Mouse (Mus musculus) CH12.LX (cell line): ENCODE data around the gene Khnyn. TPM values are rescaled to one million over a fixed set of nuclear protein-coding genes. Genes with fewer than 3 reads are reported as not detected.

Experiments
- DNase-seq: peaks from one replicate; pipeline ENCODE4 v3.0.0-alpha.2; 2013; ENCODE audit errors: extremely low read depth
- H3K27ac ChIP-seq: 2 replicates; pipeline ENCODE4 v1.5.1; 2012; ENCODE audit warnings: low read depth, mild to moderate bottlenecking, control low read depth, moderate library complexity; ENCODE audit not compliant: insufficient read depth
- H3K27me3 ChIP-seq: replicated peaks from 2 replicates; pipeline ENCODE3; 2012; ENCODE audit warnings: inconsistent platforms
- H3K36me3 ChIP-seq, 2 experiments: replicated peaks in 1 of 2; 2 replicates each; pipeline versions ENCODE3 to v1.6.1; 2012; ENCODE audit warnings: inconsistent platforms in 1 of 2, low read length in 1 of 2, mild to moderate bottlenecking in 1 of 2, mixed read lengths in 1 of 2, moderate library complexity in 1 of 2; ENCODE audit not compliant: control insufficient read depth in 1 of 2, insufficient read depth in 1 of 2
- H3K4me1 ChIP-seq, 2 experiments: 2 replicates each; pipeline ENCODE4 v1.6.1; 2012; ENCODE audit warnings: inconsistent platforms in 1 of 2, moderate library complexity in 1 of 2; ENCODE audit not compliant: insufficient read depth in 2 of 2, control insufficient read depth in 1 of 2
- H3K4me2 ChIP-seq: 2 replicates; pipeline ENCODE4 v1.6.1; 2012; ENCODE audit warnings: low read depth, mild to moderate bottlenecking, control low read depth; ENCODE audit not compliant: poor library complexity, insufficient read depth, severe bottlenecking
- H3K4me3 ChIP-seq, 3 experiments: fragments of 150-350 bp in 1 of 3; sonication (generic) in 1 of 3; replicated peaks in 1 of 3; 2 replicates each; pipeline versions ENCODE3 to v1.5.1; 2011 to 2012; ENCODE audit warnings: low read depth in 2 of 3, low read length in 2 of 3, mild to moderate bottlenecking in 2 of 3, moderate library complexity in 2 of 3, control low read depth in 1 of 3, improper control_type of control experiment in 1 of 3, inconsistent platforms in 1 of 3, mixed read lengths in 1 of 3; ENCODE audit not compliant: poor library complexity in 1 of 3
- H3K79me2 ChIP-seq: replicated peaks from 2 replicates; pipeline ENCODE4 v1.6.1; 2012; ENCODE audit warnings: mild to moderate bottlenecking, moderate library complexity; ENCODE audit not compliant: control insufficient read depth, poor library complexity, insufficient read depth, severe bottlenecking; ENCODE audit errors: extremely low read depth
- H3K9ac ChIP-seq: 2 replicates; pipeline ENCODE4 v1.6.1; 2012; ENCODE audit warnings: low read depth, mild to moderate bottlenecking, control low read depth, moderate library complexity; ENCODE audit not compliant: insufficient read depth
- H3K9me3 ChIP-seq: replicated peaks from 2 replicates; pipeline ENCODE3; 2012; ENCODE audit warnings: low read length, inconsistent platforms, mixed read lengths
- CHD1 ChIP-seq: IDR thresholded peaks from 2 replicates; pipeline ENCODE4 v1.6.1; 2012; ENCODE audit warnings: low read depth, low read length, improper control_type of control experiment, inconsistent platforms
- CHD2 ChIP-seq: IDR thresholded peaks from 2 replicates; pipeline ENCODE4 v1.6.1; 2011; ENCODE audit warnings: low read length, improper control_type of control experiment
- CTCF ChIP-seq, 2 experiments: IDR thresholded peaks in 1 of 2; conservative IDR thresholded peaks in 1 of 2; 2 replicates each; pipeline ENCODE4 v1.5.1; 2011 to 2012; ENCODE audit warnings: low read depth in 2 of 2, low read length in 2 of 2, improper control_type of control experiment in 1 of 2, inconsistent platforms in 1 of 2, mild to moderate bottlenecking in 1 of 2, moderate library complexity in 1 of 2
- E2F4 ChIP-seq: IDR thresholded peaks from 2 replicates; pipeline ENCODE4 v1.6.1; 2011; ENCODE audit warnings: low read depth, low read length, improper control_type of control experiment; ENCODE audit not compliant: insufficient replicate concordance
- ELF1 ChIP-seq: IDR thresholded peaks from 2 replicates; pipeline ENCODE4 v1.6.1; 2014; ENCODE audit warnings: low read depth, mild to moderate bottlenecking, inconsistent platforms, low read length, improper control_type of control experiment
- EP300 ChIP-seq: IDR thresholded peaks from 2 replicates; pipeline ENCODE4 v1.6.1; 2011; ENCODE audit warnings: low read length, improper control_type of control experiment
- ETS1 ChIP-seq: conservative IDR thresholded peaks from 2 replicates; pipeline ENCODE4 v1.6.1; 2012; ENCODE audit warnings: low read depth, mild to moderate bottlenecking, inconsistent platforms, low read length, improper control_type of control experiment, moderate library complexity
- HCFC1 ChIP-seq: IDR thresholded peaks from 2 replicates; pipeline ENCODE4 v1.6.1; 2012; ENCODE audit warnings: low read depth, mild to moderate bottlenecking, inconsistent platforms, low read length, improper control_type of control experiment
- IRF4 ChIP-seq: IDR thresholded peaks from 2 replicates; pipeline ENCODE4 v1.6.1; 2014; ENCODE audit warnings: low read depth, mild to moderate bottlenecking, inconsistent platforms, low read length, improper control_type of control experiment
- JUND ChIP-seq: conservative IDR thresholded peaks from 2 replicates; pipeline ENCODE4 v1.6.1; 2011; ENCODE audit warnings: low read depth, low read length, improper control_type of control experiment
- KAT2A ChIP-seq: IDR thresholded peaks from 2 replicates; pipeline ENCODE4 v1.6.1; 2012; ENCODE audit warnings: low read length, improper control_type of control experiment, inconsistent platforms; ENCODE audit not compliant: insufficient replicate concordance
- MAFK ChIP-seq: IDR thresholded peaks from 2 replicates; pipeline ENCODE4 v1.6.1; 2011; ENCODE audit warnings: low read length, improper control_type of control experiment; ENCODE audit not compliant: insufficient replicate concordance
- MEF2A ChIP-seq: IDR thresholded peaks from 2 replicates; pipeline ENCODE4 v1.6.1; 2014; ENCODE audit warnings: low read depth, mild to moderate bottlenecking, inconsistent platforms, low read length, improper control_type of control experiment, borderline replicate concordance
- MXI1 ChIP-seq: IDR thresholded peaks from 2 replicates; pipeline ENCODE4 v1.6.1; 2011; ENCODE audit warnings: mild to moderate bottlenecking, low read depth, low read length, improper control_type of control experiment
- NELFE ChIP-seq: IDR thresholded peaks from 2 replicates; pipeline ENCODE4 v1.6.1; 2011; ENCODE audit warnings: low read depth, low read length, improper control_type of control experiment
- NRF1 ChIP-seq: IDR thresholded peaks from 2 replicates; pipeline ENCODE4 v1.6.1; 2014; ENCODE audit warnings: low read depth, mild to moderate bottlenecking, inconsistent platforms, low read length, improper control_type of control experiment, moderate library complexity
- PAX5 ChIP-seq: IDR thresholded peaks from 2 replicates; pipeline ENCODE4 v1.6.1; 2012; ENCODE audit warnings: low read length, inconsistent platforms, mixed read lengths
- POLR2AphosphoS2 ChIP-seq: IDR thresholded peaks from 2 replicates; pipeline ENCODE4 v1.6.1; 2011; ENCODE audit warnings: low read depth, low read length, improper control_type of control experiment
- RAD21 ChIP-seq: IDR thresholded peaks from 2 replicates; pipeline ENCODE4 v1.6.1; 2011; ENCODE audit warnings: low read depth, mild to moderate bottlenecking, low read length, improper control_type of control experiment, moderate library complexity
- RCOR1 ChIP-seq: conservative IDR thresholded peaks from 2 replicates; pipeline ENCODE4 v1.6.1; 2012; ENCODE audit warnings: low read depth, mild to moderate bottlenecking, inconsistent platforms, low read length, improper control_type of control experiment
- SIN3A ChIP-seq: IDR thresholded peaks from 2 replicates; pipeline ENCODE4 v1.6.1; 2012; ENCODE audit warnings: low read length, improper control_type of control experiment, inconsistent platforms
- TBP ChIP-seq: conservative IDR thresholded peaks from 2 replicates; pipeline ENCODE4 v1.6.1; 2011; ENCODE audit warnings: low read depth, low read length, improper control_type of control experiment
- TCF12 ChIP-seq: IDR thresholded peaks from 2 replicates; pipeline ENCODE4 v1.6.1; 2014; ENCODE audit warnings: low read depth, mild to moderate bottlenecking, inconsistent platforms, low read length, improper control_type of control experiment
- UBTF ChIP-seq: IDR thresholded peaks from 2 replicates; pipeline ENCODE4 v1.6.1; 2012; ENCODE audit warnings: low read depth, mild to moderate bottlenecking, inconsistent platforms, low read length, improper control_type of control experiment, moderate library complexity
- ZC3H11A ChIP-seq: IDR thresholded peaks from 2 replicates; pipeline ENCODE4 v1.6.1; 2012; ENCODE audit warnings: low read depth, mild to moderate bottlenecking, inconsistent platforms, low read length, improper control_type of control experiment
- ZMIZ1 ChIP-seq: IDR thresholded peaks from 2 replicates; pipeline ENCODE4 v1.6.1; 2012; ENCODE audit warnings: low read depth, mild to moderate bottlenecking, inconsistent platforms, low read length, improper control_type of control experiment
- ZNF384 ChIP-seq: IDR thresholded peaks from 2 replicates; pipeline ENCODE4 v1.6.1; 2012; ENCODE audit warnings: low read depth, low read length, improper control_type of control experiment, inconsistent platforms
- dilution Hi-C: fragments of 300-500 bp; cut with MboI; formaldehyde crosslinking; loops from 2 replicates; pipeline ENCODE4 v1.14.3; 2020; ENCODE audit warnings: low sequenced_read_pairs; ENCODE audit not compliant: extremely low pct_unique_long_range_greater_than_20kb, extremely low pct_ligation_motif_present
- in situ Hi-C: fragments of 300-500 bp; cut with MboI; formaldehyde crosslinking; loops from 3 replicates; pipeline ENCODE4 v1.14.3; 2019; ENCODE audit warnings: low sequenced_read_pairs, low pct_ligation_motif_present, low pct_unique_long_range_greater_than_20kb, mixed read lengths
- polyA plus RNA-seq: library from polyadenylated mRNA; unstranded; fragments of >175 nt; gene quantifications from 2 replicates; pipeline ENCODE4 v1.2.1, GENCODE M21; 2012; ENCODE audit warnings: low read depth; ENCODE audit not compliant: insufficient read length
- total RNA-seq, 2 experiments: library from RNA; depleted of rRNA; stranded (reverse); fragments of 300-350 nt in 1 of 2; fragments of >200 nt in 1 of 2; gene quantifications; 2 replicates each; pipeline ENCODE4 v1.2.3; 2012 to 2014

Gene Khnyn
- total and polyA plus RNA-seq, 3 experiments = 31.8 to 50.6 (median 35.8) TPM

- Histone ChIP-seq H3K27ac (no peak overlapping the region), H3K4me3 (no peak overlapping the region), H3K9ac (peak overlapping the region; percentile 45; the same call in 1 of the 2 replicates), H3K9me3 (no peaks in the 10 kb centered on the region), H3K4me2 (no peak overlapping the region), H3K79me2 (no peaks in the 10 kb centered on the region), H3K4me1 (peaks cover 9 to 26% of the 10 kb centered on the region in 2 experiments; a peak in 3 of 4 replicates), H3K27me3 (no peaks in the 10 kb centered on the region), H3K36me3 (no peaks in the 10 kb centered on the region)
- dilution Hi-C loops = no loop called here
- in situ Hi-C loops = loop anchor here (5.0 kb wide), 1 partner anchor 33 kb away; no protein-coding TSS in a partner anchor
- peak; percentile 52 for DNase-seq
- TF ChIP-seq MAFK (no peak), POLR2AphosphoS2 (no peak), ZC3H11A (no peak), E2F4 (no peak), TCF12 (no peak), UBTF (no peak), TBP (no peak), IRF4 (0 out of 2 replicates have a peak, but pooled peaks have one; percentile 16), NRF1 (no peak), HCFC1 (no peak), JUND (no peak), CTCF (conservative IDR thresholded peaks at IDR 0.05 in 1 of 2, IDR thresholded peaks at IDR 0.05 in 1 of 2; ENCODE audit: low read depth in 2 of 2, low read length in 2 of 2) (peak; percentile 48 to 66), ZMIZ1 (no peak), CHD2 (no peak), EP300 (no peak), RCOR1 (no peak)
These were observed 20.8 kb downstream of the Khnyn start for GRCm38 (mm10) chr14:55905518-55905917.

DNA sequence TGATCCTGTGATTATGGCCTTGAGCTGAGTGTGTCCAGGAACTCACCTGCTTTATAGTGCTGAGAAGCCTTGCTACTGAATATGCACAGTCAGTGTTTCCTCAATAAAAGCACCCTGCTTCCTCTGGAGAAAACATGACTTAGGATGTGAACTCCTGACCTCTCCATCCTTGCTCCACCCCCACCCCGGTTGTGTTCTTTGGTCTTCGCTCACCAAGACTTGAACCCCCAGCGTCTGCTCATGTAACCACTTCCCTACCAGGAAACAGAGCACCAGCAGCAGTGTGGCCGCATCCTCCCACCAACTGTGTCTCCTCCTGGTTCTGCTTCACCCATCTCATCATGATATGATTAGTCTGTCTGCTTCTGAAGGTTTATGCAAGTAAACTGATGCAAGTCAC is 28.7 kb downstream of the Khnyn start:
- Histone ChIP-seq H3K27ac (no peak overlapping the region), H3K4me2 (no peak overlapping the region), H3K36me3 (no peaks in the 10 kb centered on the region), H3K4me3 (no peak overlapping the region), H3K4me1 (peaks cover 0 to 4% of the 10 kb centered on the region in 2 experiments; a peak in 2 of 4 replicates), H3K27me3 (no peaks in the 10 kb centered on the region), H3K79me2 (0 out of 2 replicates have a peak, but pooled peaks cover 2% of the 10 kb centered on the region), H3K9ac (no peak overlapping the region), H3K9me3 (peaks cover 5% of the 10 kb centered on the region)
- in situ Hi-C loops (no loop called here), dilution Hi-C loops (no loop called here)
- TF ChIP-seq RAD21 (no peak), CTCF (conservative IDR thresholded peaks at IDR 0.05 in 1 of 2, IDR thresholded peaks at IDR 0.05 in 1 of 2; ENCODE audit: low read depth in 2 of 2, low read length in 2 of 2) (no peak), ZMIZ1 (no peak), ZNF384 (no peak), SIN3A (no peak), KAT2A (no peak), PAX5 (no peak), MEF2A (no peak), TCF12 (no peak), CHD1 (no peak), ETS1 (no peak), NRF1 (no peak), NELFE (no peak), ZC3H11A (no peak), ELF1 (no peak), IRF4 (no peak), EP300 (no peak), E2F4 (no peak), POLR2AphosphoS2 (no peak), MXI1 (no peak)
- DNase-seq = peak; percentile 14
